Mouse (Mus musculus) E14TG2a.4 (cell line): ENCODE measurements around the gene Stxbp1.

Experiments
- CTCF ChIP-seq: conservative IDR thresholded peaks from 2 replicates; pipeline ENCODE4 v1.5.1; 2014; ENCODE audit warnings: low read length
- NANOG ChIP-seq: IDR thresholded peaks from 2 replicates; pipeline ENCODE4 v1.6.1; 2014; ENCODE audit warnings: borderline replicate concordance, low read length, mixed read lengths
- POU5F1 ChIP-seq: IDR thresholded peaks from 2 replicates; pipeline ENCODE4 v1.6.1; 2014; ENCODE audit warnings: low read length, borderline replicate concordance

DNA sequence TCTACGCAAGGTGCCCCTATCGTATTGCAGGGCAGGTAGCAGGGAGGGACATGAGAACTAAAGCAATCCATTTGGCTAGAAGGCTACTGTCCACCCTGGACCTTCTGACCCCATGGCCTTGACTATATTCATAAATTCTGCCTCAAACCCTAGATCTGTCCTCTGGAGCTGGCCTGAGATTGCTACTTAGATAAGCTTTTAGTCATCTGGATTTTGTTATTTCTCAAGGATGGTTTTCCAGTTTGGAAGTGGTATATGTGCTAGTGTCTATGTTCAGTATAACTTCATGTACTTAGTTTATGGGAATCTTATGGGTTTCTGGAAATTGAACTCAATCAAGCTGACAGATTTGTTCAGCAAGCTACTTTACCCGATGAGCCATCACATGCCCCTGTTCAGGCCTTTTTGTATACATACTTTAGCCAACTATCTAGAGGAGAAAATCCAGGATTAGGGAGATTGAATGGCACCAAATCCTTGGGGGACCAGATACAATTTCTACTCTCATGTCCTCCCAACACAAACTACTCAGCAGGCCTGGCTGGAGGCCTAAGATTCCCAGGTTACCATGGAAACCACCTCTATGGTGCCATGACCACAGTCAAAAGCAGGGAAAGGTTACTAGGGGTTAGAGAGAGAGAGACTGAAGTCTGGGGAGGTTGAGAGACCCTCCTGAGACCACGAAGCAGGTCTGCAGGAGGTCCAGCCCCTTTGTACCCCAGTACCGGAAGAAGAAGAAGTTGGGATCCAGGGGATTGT, 77.5 kb downstream of the Stxbp1 start:
- TF ChIP-seq CTCF, result no peak
- no peak for TF ChIP-seq NANOG
- TF ChIP-seq POU5F1, result no peak
